Mouse (Mus musculus) spleen, adult 2 months (tissue): ENCODE measurements around the gene Phkb.

ENCODE experiments used
- CTCF ChIP-seq: fragments of 200-500 bp; IDR thresholded peaks from 2 replicates; pipeline ENCODE4 v1.5.1; 2011; ENCODE audit warnings: mild to moderate bottlenecking, inconsistent platforms; ENCODE audit not compliant: insufficient read depth, insufficient read length, insufficient replicate concordance; ENCODE audit errors: extremely low read depth
- POLR2A ChIP-seq: fragments of 200-500 bp; IDR thresholded peaks from 2 replicates; pipeline ENCODE4 v1.6.1; 2011; ENCODE audit warnings: low read depth, low read length, inconsistent platforms

DNA sequence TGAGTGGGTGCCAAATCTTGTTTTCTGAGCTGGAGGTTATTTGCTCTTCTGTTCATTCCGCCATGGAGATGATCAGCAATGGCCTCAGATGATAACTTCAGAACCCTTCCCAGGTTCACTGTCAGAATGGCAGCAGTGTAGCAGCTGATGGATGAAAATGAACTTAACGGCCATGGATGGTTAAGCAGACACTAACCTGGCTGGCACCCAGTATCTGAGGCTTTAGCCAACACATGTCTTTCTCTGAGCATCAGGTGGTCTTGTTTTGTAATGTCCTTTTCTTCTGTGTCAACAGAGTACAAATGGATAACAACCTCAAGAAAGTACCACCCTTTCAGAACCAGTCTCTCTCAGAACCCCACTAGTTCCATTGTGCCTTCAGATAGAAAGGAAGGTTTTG is 246.0 kb downstream of the Phkb start:
- TF ChIP-seq CTCF (no peak), POLR2A (no peak)
